Mouse (Mus musculus) thymus, postnatal 36 days (tissue): ENCODE measurements around the gene Gal3st2.
"Not testable (repeated sequence)": the region's sequence is repeated elsewhere in the genome, so short reads cannot be mapped to it uniquely, and the experiment has no call there.

ENCODE experiments used
- DNase-seq, 2 experiments: peaks; one replicate each; pipeline ENCODE4 v3.0.0; 2022; ENCODE audit warnings: mixed read lengths in 2 of 2

Gene Gal3st2

DNA sequence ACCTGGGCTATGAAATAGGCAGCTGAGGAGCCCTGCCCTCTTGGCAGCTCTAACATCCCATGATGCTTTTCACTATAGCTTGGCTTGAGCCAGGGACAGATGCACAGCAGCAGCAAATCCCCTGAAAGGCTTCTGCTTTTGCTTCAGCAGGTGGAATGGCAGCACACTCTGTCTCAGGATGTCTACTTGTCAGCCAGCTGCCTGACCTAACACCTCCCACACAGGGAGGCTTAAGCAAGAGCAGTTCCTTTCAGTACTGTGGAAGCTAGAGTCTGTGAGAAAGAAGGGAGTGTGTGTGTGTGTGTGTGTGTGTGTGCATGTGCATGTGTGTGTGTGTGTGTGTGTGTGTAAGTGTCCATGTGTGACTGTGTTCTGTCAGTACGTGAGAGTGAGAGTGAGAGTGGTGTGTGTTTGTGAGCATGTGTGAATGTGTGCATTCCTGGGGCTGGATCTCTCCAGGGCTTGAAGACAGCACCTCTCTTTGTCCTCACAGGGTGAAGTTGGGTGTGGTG lies 10.5 kb downstream of the Gal3st2 start:
- DNase-seq: not testable (repeated sequence)

DNA sequence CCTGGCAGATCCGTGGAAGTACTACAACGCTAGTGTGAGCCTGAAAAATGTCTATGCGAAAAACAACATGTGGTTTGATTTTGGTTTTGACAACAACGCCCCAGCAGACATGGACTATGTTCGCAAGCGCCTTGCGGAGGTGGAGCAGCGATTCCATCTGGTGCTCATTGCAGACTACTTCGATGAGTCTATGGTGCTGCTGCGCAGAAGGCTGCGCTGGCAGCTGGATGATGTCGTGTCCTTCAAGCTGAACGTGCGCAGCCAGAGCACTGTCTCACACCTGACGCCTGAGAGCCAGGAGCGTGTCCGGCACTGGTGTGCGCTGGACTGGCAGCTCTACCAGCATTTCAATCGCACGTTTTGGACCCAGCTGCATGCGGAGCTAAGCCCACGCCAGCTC lies 13.3 kb downstream of the Gal3st2 start:
- not testable (repeated sequence) for DNase-seq

DNA sequence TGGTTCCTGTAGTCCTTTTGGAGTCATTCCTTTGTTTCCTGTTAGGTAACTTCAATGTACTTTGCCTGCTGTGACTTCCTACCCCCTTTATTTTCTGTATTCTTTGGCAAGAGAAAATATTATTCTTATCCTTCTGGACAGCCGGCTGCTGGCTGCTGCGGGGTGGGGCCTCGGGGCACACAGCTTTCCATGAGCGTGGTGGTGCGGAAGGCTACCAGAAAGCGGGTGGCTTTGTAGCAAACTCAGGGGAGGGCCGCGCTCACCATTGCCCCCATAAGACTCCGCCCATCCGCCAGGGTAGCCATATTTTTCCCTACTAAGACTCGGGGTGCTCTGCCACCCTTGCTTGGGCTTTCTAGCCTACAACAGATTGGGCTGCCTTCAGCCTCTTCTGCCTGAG lies 20.7 kb downstream of the Gal3st2 start:
- DNase-seq: not testable (repeated sequence)

DNA sequence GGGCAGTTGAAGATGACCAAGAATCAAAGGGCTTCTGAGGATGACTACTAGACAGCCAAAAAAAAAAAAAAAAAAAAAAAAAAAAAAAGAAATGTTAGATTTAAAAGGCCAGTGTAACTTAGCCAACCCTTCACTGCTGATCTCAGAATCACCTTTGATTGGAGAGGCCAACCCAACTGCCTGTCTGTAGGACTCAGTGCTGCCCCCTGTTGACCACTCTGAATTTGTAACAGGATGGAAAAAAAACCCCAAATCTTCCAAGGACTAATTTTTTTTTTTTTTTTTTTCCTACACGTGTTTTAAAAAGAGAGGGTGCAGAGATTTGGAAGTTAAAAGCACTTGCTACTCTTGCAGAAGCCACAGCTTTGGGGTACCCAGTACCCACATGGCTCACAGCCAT lies 29.8 kb downstream of the Gal3st2 start:
- DNase-seq: not testable (repeated sequence)

GRCm38 (mm10) chr1:93897395-93897794 lies 36.3 kb downstream of the Gal3st2 start:
- DNase-seq: not testable (repeated sequence)

DNA sequence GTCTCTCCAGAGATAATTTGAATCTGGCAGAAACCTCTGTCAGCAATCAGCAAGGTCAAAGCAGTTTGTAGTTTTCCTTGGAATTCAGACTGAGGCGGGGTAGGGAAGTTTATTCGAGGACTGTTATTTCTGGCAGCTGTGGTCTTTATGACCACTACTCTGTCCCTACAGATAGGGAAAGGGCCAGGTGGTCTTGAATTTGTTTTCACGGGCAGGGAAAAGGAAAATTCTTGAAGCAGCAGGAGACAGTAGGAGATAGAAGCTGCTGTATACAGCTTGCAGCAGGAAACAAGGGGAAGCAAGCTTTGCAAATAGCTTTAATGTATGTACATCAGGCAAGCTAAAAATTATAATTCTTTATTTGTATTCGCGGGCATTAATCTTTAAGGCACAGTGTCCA lies 40.2 kb downstream of the Gal3st2 start:
- DNase-seq: not testable (repeated sequence)

DNA sequence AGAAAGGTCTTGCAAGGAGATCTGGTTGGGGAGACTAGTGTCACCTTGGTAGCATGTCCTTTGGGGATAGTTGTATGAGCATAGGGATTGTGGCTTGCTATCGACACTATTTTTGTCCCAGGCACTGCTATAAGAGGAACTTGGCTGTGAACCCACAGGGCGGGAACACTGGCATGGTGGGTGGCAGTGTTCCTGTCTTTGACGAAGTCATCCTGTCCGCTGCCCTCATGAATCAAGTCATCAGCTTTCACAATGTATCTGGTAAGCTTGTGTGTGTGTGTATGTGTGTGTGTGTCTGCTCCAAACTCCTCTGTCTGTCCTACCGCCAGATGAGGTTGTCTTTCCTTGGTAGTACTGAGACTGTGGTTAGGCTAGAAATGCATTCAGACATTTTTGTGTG lies 45.6 kb downstream of the Gal3st2 start:
- DNase-seq: not testable (repeated sequence)

GRCm38 (mm10) chr1:93908977-93909586 lies 48.0 kb downstream of the Gal3st2 start:
- not testable (repeated sequence) for DNase-seq

- not testable (repeated sequence) for DNase-seq
Observed at GRCm38 (mm10) chr1:93911877-93912276, 50.8 kb downstream of the Gal3st2 start.

- DNase-seq: not testable (repeated sequence)
Observed at GRCm38 (mm10) chr1:93917160-93917559, 56.1 kb downstream of the Gal3st2 start.

GRCm38 (mm10) chr1:93918011-93918410 lies 56.9 kb downstream of the Gal3st2 start, which contains the start of gene Gal3st2b:
Gal3st2b (plus strand) TSS chr1:93918311.
- DNase-seq: not testable (repeated sequence)

GRCm38 (mm10) chr1:93918775-93919174 lies 57.7 kb downstream of the Gal3st2 start:
- DNase-seq: not testable (repeated sequence)

- DNase-seq: not testable (repeated sequence)
Observed at GRCm38 (mm10) chr1:93919321-93919720, 58.2 kb downstream of the Gal3st2 start.

- DNase-seq: not testable (repeated sequence)
Observed at GRCm38 (mm10) chr1:93922609-93923008, 61.5 kb downstream of the Gal3st2 start.

GRCm38 (mm10) chr1:93923098-93923497 lies 62.0 kb downstream of the Gal3st2 start:
- DNase-seq: not testable (repeated sequence)
